Mouse (Mus musculus): ENCODE data around the gene Gm44973. TPM values are rescaled to one million over a fixed set of nuclear protein-coding genes. Genes with fewer than 3 reads are reported as not detected.
"Not testable (repeated sequence)": the region's sequence is repeated elsewhere in the genome, so short reads cannot be mapped to it uniquely, and the experiment has no call there.

Gene Gm44973
- polyA plus RNA-seq, 1 experiment from 2014 or later: 0.78 TPM

DNA sequence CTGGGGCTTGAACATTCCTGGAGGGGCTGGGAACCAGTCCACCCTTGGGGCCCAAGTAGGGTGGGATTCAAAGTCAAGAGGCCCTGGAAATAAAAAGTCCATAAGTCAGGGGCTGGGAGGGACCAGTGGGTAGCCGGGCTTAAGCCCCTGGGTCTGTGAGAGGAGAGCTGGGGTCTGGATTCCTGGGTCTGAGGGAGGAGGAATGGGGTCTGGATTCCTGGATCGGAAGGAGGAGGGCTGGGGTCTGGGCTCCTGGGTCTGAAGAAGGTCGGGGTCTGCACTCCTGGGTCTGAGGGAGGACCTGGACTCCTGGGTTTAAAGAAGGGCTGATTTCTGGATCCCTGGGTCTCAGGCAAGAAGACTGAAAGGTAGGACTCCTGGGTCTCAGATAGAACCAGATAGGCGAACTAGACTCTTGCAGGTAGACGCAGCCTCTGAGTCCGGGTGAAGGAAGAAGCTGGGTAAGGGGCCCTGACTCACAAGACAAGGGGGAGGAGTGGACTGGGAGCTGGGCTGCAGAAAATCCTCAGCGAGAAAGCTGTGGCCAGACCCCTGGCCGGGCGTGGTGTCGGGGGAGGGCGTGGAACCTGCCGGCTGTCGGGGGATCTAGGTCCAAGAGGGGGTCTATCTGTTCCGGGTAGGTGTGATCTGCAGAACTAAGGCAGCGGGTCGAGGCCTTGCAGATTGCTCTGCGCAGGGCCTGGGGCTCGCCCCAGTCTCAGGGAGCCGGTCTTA, 19.9 kb upstream of the Gm44973 start:
- peak; percentile 32; the same call in 1 of the 2 replicates for ATAC-seq (replicated peaks; ENCODE audit: insufficient number of reproducible peaks, insufficient read depth, low FRiP score, low read depth)
- no peaks in the 10 kb centered on the region for H3K9me3 ChIP-seq (replicated peaks)
- WGBS: 6% methylated on average over 19 of the region's 19 CpGs
- H3K27ac ChIP-seq: peak overlapping the region; percentile 59
- H3K4me1 ChIP-seq (replicated peaks): peaks cover 27% of the 10 kb centered on the region
- peak overlapping the region; percentile 75 for H3K9ac ChIP-seq
- peak overlapping the region; percentile 82 for H3K4me2 ChIP-seq
- peaks cover 22% of the 10 kb centered on the region for H3K36me3 ChIP-seq
- H3K27me3 ChIP-seq: peaks cover 20% of the 10 kb centered on the region
- peak overlapping the region; percentile 71 for H3K4me3 ChIP-seq

DNA sequence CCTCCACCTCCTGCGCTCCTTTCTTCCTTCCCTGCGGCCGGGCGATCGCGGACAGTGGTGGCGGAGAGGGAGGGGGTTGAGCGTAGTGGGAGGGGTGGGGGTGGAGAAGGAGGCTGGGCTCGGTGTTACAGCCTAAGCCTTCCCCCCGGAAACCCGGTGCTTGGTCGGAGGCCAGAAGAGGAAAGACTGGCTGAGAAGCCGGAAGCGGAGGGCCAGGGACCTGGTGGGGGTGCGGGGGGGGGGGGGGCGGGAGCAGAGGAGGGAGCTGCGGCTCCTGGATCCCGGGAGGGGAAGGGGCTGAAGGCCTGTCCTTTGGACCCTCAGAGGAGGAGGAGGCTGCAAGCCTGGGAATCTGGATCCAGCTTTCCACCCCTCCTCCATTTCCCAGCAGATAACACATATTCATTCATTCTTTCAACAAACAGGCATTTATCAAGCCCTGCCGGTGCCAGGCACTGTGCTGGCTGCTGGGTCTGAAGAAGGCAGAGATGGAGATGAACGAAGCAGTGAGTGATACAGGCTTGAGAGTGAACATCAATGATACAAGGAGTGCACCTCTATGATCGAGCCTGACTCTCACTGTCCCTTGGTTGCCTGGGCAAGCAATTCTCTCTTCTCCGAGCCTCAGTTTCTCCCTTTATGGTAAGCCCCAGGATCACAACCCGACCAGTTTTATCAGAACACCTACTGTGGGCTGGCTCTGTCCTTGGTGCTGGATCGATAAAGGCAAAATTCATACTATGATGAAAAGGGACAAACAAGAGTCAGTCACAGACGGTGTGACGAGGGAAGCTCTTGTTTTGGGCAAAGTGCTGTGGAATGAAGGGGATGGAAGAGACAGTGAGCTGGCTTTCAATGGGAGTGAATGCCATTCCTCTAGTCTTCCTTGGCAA, 19.0 kb upstream of the Gm44973 start, which contains the start of gene Zfp579:
Zfp579 (minus strand) TSS at position 156 of the 893 bp plus-strand sequence.
- peaks cover 27% of the 10 kb centered on the region for H3K4me1 ChIP-seq (replicated peaks)
- WGBS: 8% methylated on average over 14 of the region's 26 CpGs
- peak; percentile 76 for ATAC-seq (replicated peaks; ENCODE audit: insufficient number of reproducible peaks, insufficient read depth, low FRiP score, low read depth)
- H3K36me3 ChIP-seq: peaks cover 22% of the 10 kb centered on the region
- H3K27ac ChIP-seq: peak within 1 kb of the TSS; percentile 59
- H3K9me3 ChIP-seq (replicated peaks): no peaks in the 10 kb centered on the region
- H3K4me3 ChIP-seq: peak within 1 kb of the TSS; percentile 71
- H3K27me3 ChIP-seq: peaks cover 20% of the 10 kb centered on the region
- H3K4me2 ChIP-seq: peak within 1 kb of the TSS; percentile 82
- H3K9ac ChIP-seq: peak within 1 kb of the TSS; percentile 75

DNA sequence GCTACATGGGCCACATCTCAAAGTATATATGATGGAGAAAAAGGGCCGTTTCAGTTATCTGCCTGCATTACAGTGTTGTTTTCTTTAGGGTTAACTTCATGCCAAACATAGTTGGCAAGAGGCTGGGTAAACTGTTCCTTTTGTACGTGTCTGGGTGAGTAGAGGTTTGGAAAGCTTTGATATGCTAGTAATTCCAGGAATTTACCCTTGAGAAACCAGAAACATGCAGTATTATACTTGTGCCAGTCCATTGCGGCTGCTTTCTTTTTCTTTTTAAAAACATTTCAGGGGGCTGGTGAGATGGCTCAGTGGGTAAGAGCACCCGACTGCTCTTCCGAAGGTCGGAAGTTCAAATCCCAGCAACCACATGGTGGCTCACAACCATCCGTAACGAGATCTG, 18.4 kb upstream of the Gm44973 start:
- Histone ChIP-seq H3K9ac (no peak overlapping the region), H3K27ac (peak overlapping the region; percentile 59; the same call in 1 of the 2 replicates), H3K4me2 (peak overlapping the region; percentile 82), H3K4me3 (peak overlapping the region; percentile 71), H3K9me3 (replicated peaks) (no peaks in the 10 kb centered on the region), H3K4me1 (replicated peaks) (peaks cover 27% of the 10 kb centered on the region), H3K27me3 (peaks cover 20% of the 10 kb centered on the region), H3K36me3 (peaks cover 22% of the 10 kb centered on the region)
- no peak for ATAC-seq (replicated peaks; ENCODE audit: insufficient number of reproducible peaks, insufficient read depth, low FRiP score, low read depth)
- WGBS: 54% methylated on average over 8 of the region's 8 CpGs

DNA sequence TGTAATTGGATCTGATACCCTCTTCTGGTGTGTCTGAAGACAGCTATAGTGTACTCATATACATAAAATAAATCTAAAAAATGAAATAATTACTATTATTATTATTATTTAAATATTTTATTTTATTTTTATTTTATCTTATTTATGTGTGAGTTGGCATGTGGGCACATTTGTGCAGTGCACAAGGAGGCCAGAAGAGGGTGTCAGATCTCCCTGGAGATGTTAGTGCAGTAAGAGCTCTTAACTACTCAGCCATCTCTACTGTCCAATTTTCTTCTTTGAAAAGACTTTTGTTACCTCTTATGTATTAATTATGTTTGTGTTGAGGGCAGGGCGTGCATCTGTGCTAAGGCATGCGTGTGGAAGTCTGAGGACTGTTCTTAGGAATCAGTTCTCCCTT, 15.4 kb upstream of the Gm44973 start:
- WGBS: 61% methylated on average over 2 of the region's 2 CpGs
- Histone ChIP-seq H3K9me3 (replicated peaks) (no peaks in the 10 kb centered on the region), H3K9ac (no peak overlapping the region), H3K27ac (no peak overlapping the region), H3K36me3 (no peaks in the 10 kb centered on the region), H3K4me1 (replicated peaks) (peaks cover 14% of the 10 kb centered on the region), H3K27me3 (no peaks in the 10 kb centered on the region), H3K4me2 (no peak overlapping the region), H3K4me3 (no peak overlapping the region)
- no peak for ATAC-seq (replicated peaks; ENCODE audit: insufficient number of reproducible peaks, insufficient read depth, low FRiP score, low read depth)

DNA sequence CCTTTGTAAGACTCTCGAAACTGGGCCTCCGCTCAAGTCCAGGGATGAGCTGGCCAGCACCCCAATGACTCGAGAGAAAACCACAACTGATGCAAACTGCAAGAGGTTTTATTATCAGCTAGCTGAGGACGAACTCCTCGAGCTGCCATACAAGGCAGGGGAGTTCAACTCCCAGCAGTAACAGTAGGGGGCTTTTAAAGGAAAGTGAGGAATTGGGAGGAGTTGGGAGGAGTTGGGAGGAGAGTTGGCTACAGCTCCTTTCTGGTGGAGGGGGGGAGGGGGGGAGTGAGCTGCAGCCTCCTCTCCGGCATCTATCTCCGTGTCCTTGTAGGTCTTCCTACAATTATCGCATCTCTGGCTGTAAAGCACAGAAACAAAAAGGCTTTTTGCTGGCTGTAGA, 12.4 kb upstream of the Gm44973 start:
- not testable (repeated sequence) for H3K4me2 ChIP-seq; H3K27me3 ChIP-seq; H3K4me1 ChIP-seq (replicated peaks); H3K4me3 ChIP-seq; H3K27ac ChIP-seq; H3K9me3 ChIP-seq (replicated peaks); ATAC-seq (replicated peaks; ENCODE audit: insufficient number of reproducible peaks, insufficient read depth, low FRiP score, low read depth); H3K9ac ChIP-seq
- WGBS: 60% methylated on average over 8 of the region's 8 CpGs
- H3K36me3 ChIP-seq: peaks cover 18% of the 10 kb centered on the region

DNA sequence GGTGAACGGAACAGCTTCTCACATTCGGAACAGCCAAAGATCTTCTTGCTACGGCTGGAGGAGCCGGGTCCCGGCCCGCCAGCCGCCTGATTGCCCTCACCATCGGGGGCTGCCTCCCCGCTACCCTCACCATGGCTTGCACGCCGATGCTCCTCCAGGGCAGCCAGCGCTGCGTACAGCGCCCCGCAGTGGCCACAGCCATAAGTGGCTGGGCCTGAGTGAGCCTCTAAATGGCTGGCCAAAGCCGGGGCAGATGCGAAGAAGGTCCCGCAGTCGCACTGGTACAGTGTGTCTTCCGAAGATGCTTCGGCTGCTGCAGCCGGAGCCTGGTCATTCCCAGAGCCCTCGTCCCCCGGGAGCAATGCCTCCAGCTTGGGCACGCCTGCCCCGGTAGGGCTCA, 7.1 kb upstream of the Gm44973 start:
- ATAC-seq (replicated peaks; ENCODE audit: insufficient number of reproducible peaks, insufficient read depth, low FRiP score, low read depth): no peak
- no peaks in the 10 kb centered on the region; the same call in 1 of the 2 replicates for H3K4me1 ChIP-seq (replicated peaks)
- H3K36me3 ChIP-seq: peaks cover 67% of the 10 kb centered on the region
- H3K4me3 ChIP-seq: no peak overlapping the region
- H3K9me3 ChIP-seq (replicated peaks): no peaks in the 10 kb centered on the region
- no peaks in the 10 kb centered on the region for H3K27me3 ChIP-seq
- no peak overlapping the region for H3K9ac ChIP-seq
- 95% methylated on average over 26 of the region's 26 CpGs for WGBS
- no peak overlapping the region for H3K4me2 ChIP-seq
- no peak overlapping the region for H3K27ac ChIP-seq

DNA sequence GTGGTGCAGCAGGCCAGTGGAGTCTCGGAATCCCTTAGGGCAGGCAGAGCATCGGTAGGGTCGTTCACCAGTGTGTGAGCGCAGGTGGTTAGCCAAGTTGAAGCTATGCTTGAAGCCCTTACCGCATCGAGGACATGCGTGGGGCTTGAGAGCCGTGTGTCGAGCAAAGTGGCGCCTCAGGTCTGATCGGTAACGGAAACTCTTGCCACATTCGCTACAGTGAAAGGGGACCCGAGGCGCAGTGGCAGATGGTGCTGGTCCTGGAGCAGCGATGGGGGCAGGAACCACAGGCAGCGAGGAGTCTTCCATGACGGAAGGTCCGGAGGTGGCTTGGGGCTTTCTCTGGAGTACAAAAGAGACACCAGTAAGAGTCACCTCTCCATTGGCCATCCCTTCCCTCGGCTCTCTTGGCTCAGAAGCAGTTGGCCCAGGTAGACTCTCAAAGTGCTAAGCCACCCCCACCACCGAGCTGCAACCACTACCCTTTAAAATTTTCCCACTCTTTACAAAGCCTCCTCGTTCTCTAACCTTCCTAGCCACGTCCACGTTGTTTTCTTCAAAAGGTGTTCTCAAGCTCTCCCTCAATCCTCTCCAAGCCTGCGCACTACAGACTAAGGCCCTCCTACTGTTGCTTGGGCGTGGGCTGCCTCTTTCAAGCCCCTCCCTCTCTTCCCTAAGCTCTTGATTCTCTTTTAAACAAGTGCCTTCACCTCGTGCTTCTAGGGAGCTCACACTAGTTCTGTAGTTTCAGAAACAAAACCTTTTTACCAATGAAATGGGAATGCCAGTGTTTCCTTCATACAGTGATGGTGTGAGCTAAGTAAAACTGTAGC, 2.4 kb upstream of the Gm44973 start:
- Histone ChIP-seq H3K36me3 (peaks cover 57% of the 10 kb centered on the region), H3K27ac (no peak overlapping the region), H3K4me2 (peak overlapping the region; percentile 64), H3K9me3 (replicated peaks) (no peaks in the 10 kb centered on the region), H3K27me3 (no peaks in the 10 kb centered on the region), H3K4me3 (peak overlapping the region; percentile 79), H3K4me1 (replicated peaks) (peaks cover 7% of the 10 kb centered on the region), H3K9ac (no peak overlapping the region)
- ATAC-seq (replicated peaks; ENCODE audit: insufficient number of reproducible peaks, insufficient read depth, low FRiP score, low read depth): no peak
- 88% methylated on average over 27 of the region's 27 CpGs for WGBS

DNA sequence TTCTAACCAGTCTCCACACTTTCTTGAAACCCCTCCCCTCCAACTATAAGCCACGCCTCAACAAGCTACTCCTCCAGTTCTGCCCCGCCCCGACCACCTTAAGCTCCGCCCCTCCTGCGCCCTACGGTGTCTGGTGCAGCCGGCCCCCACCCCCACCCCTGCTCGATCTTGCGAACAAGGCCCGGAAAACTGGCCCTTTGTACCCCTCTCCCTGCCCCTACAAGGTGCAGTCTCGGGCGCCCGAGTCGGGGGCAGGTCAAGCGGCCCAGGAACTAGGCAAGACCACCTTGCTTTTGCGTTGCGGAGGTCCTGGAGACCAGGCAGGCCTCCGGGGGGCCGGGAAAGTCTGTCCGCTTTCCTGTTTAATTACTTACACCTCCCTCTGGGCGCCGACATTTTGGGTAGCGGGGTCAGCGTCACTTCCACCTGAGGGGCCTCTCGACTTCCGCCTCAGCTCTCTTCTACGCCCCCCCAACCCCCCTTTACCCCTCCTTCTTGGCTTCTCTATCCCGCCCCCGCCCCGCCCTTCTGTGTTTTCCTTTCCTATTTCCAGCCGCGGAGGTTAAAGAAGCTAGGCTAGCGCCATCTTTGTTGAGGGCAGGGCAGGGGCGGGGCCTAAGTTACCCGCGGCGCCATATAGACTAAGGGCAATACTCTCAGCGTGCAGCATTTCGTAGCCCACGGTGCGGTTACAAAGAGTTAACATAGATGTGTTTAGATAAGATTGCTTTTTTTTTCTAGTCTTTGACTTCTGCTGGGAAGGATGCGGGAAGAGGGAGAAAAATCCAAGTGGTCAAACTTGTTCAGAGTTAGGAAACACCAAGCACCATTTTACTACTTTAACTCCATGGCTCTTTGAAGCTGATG, 812 bp upstream of the Gm44973 start, which contains the start of the genes Zfp524 and Fiz1:
Zfp524 (plus strand) TSS at position 165 of the 867 bp plus-strand sequence.
Fiz1 (minus strand) TSS at position 447 of the 867 bp plus-strand sequence.
- H3K4me3 ChIP-seq: peak within 1 kb of the TSS; percentile 79
- peak; percentile 79 for ATAC-seq (replicated peaks; ENCODE audit: insufficient number of reproducible peaks, insufficient read depth, low FRiP score, low read depth)
- peak within 1 kb of the TSS; percentile 83 for H3K9ac ChIP-seq
- no peaks in the 10 kb centered on the region for H3K27me3 ChIP-seq
- H3K9me3 ChIP-seq (replicated peaks): no peaks in the 10 kb centered on the region
- H3K4me1 ChIP-seq (replicated peaks): peaks cover 7% of the 10 kb centered on the region
- peak within 1 kb of the TSS; percentile 99 for H3K27ac ChIP-seq
- H3K4me2 ChIP-seq: peak within 1 kb of the TSS; percentile 64
- peaks cover 43% of the 10 kb centered on the region for H3K36me3 ChIP-seq
- under 1% methylated on average over 42 of the region's 42 CpGs for WGBS

DNA sequence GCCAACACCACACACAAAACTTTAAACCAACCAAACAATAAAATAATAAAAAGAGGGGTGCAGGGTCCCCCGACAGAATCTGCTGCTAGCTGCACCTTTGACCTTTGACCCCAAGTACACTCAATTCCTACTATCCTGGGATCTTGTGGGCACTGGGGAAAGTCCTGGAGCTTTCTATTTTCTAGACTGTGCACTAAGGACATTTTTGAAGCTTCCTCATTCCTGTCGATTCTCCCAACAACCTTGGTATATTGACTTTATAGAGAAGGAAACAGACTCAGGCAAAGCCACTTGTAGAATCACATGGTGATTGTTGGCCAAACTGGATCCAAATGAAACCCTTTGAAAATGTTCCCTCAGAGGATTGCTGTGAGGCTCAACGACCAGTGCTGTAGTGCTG, 761 bp downstream of the Gm44973 start:
- no peak for ATAC-seq (replicated peaks; ENCODE audit: insufficient number of reproducible peaks, insufficient read depth, low FRiP score, low read depth)
- H3K9me3 ChIP-seq (replicated peaks): no peaks in the 10 kb centered on the region
- peaks cover 27% of the 10 kb centered on the region for H3K36me3 ChIP-seq
- whole genome bisulfite sequencing: 54% methylated on average over 3 of the region's 3 CpGs
- peak overlapping the region; percentile 79 for H3K4me3 ChIP-seq
- H3K4me2 ChIP-seq: peak overlapping the region; percentile 64
- peak overlapping the region; percentile 72 for H3K9ac ChIP-seq
- no peaks in the 10 kb centered on the region for H3K27me3 ChIP-seq
- H3K27ac ChIP-seq: peak overlapping the region; percentile 99
- H3K4me1 ChIP-seq (replicated peaks): peaks cover 12% of the 10 kb centered on the region

DNA sequence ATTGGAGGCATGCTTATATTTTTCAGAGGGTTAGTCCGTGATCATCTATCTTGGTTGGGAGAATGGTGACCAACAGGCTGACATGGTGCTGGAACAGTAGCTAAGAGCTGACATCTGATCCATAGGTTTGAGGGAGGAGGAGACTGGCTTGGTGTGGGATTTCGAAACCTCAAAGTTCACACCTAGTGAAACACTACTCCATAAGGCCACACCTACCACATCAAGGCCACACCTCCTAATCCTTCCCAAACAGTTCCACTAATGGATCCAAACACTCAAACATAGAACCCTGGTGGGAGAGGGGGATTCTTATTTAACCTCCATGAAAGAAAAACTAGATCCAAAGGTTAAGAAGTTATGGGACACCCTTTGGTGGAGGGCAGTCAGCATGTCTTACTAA, 1.6 kb downstream of the Gm44973 start:
- ATAC-seq (replicated peaks; ENCODE audit: insufficient number of reproducible peaks, insufficient read depth, low FRiP score, low read depth): no peak
- H3K9ac ChIP-seq: no peak overlapping the region
- H3K4me2 ChIP-seq: no peak overlapping the region
- H3K36me3 ChIP-seq: peaks cover 18% of the 10 kb centered on the region
- no peaks in the 10 kb centered on the region for H3K9me3 ChIP-seq (replicated peaks)
- H3K4me3 ChIP-seq: no peak overlapping the region
- peaks cover 19% of the 10 kb centered on the region for H3K4me1 ChIP-seq (replicated peaks)
- 97% methylated on average over 2 of the region's 2 CpGs for WGBS
- no peaks in the 10 kb centered on the region for H3K27me3 ChIP-seq
- no peak overlapping the region for H3K27ac ChIP-seq
